In genomic region chr16:57568648-57569404, GRCm38 (mm10) we compare ENCODE assay signal across 21 mouse cellular contexts. TPM values are rescaled to one million over a fixed set of nuclear protein-coding genes. Genes with fewer than 3 reads are reported as not detected.
DNase-seq lines count a peak whose midpoint lies in the region; ATAC-seq and TF ChIP-seq lines count a peak whose summit lies in the region.
"Had no signal": no experiment of that assay in that cellular context is flagged by ENCODE, and none has a peak within 500 bp of the region (broad histone marks: within the 10 kb centered on the region; RNA-seq: fewer than 3 reads in every experiment).

No protein-coding gene starts in this region.

- TF ChIP-seq CTCF in lung, embryonic 14.5 days (IDR thresholded peaks at IDR 0.05; ENCODE audit: low read depth), result no peak
- TF ChIP-seq CTCF in Patski (IDR thresholded peaks at IDR 0.05), result no peak
- TF ChIP-seq CTCF in intestine, postnatal 0 days (IDR thresholded peaks at IDR 0.05; ENCODE audit: low read depth), result no peak
- no peak for TF ChIP-seq CTCF in gastrocnemius, adult 2 months (IDR thresholded peaks at IDR 0.05)

- H3K27me3 ChIP-seq in lung, embryonic 14.5 days (ENCODE audit: insufficient read depth, low read length), result no peaks in the 10 kb centered on the region
- H3K27me3 ChIP-seq in Patski, result no peaks in the 10 kb centered on the region
- H3K27me3 ChIP-seq in intestine, postnatal 0 days (replicated peaks; ENCODE audit: control insufficient read depth, insufficient read depth, low read length), result no peaks in the 10 kb centered on the region
- H3K27me3 ChIP-seq in stomach, embryonic 14.5 days (ENCODE audit: control insufficient read depth, insufficient read depth, low read length), result no peaks in the 10 kb centered on the region
- H3K27me3 ChIP-seq: midbrain, embryonic 12.5 days; neural tube, embryonic 12.5 days had no signal

- in situ Hi-C loops in Patski (cut with MboI; ENCODE audit: low pct_unique_long_range_greater_than_20kb), result loop anchor here (25.0 kb wide), 1 partner anchor 157 kb away; no protein-coding TSS in a partner anchor

- CTCF ChIA-PET in Patski (lab: Charles Lee), result interaction anchor here (0.9 to 1.4 kb wide), 4 partner anchors 17 to 326 kb away, joined by 3 read pairs; no protein-coding TSS in a partner anchor

- H3K4me2 ChIP-seq in lung, embryonic 14.5 days, result no peak overlapping the region
- H3K4me2 ChIP-seq in intestine, postnatal 0 days (replicated peaks; ENCODE audit: low read depth), result peak overlapping the region; percentile 39; the same call in 1 of the 2 replicates
- H3K4me2 ChIP-seq in stomach, embryonic 14.5 days (replicated peaks; ENCODE audit: low read depth, low read length), result no peak overlapping the region
- H3K4me2 ChIP-seq: heart, embryonic 11.5 days; midbrain, embryonic 12.5 days; neural tube, embryonic 12.5 days had no signal

- H3K4me1 ChIP-seq in lung, embryonic 14.5 days (ENCODE audit: insufficient read depth), result no peaks in the 10 kb centered on the region
- H3K4me1 ChIP-seq in intestine, postnatal 0 days (replicated peaks; ENCODE audit: control insufficient read depth, insufficient read depth, low read length), result peaks cover 8% of the 10 kb centered on the region; the same call in 1 of the 2 replicates
- H3K4me1 ChIP-seq in stomach, embryonic 14.5 days (ENCODE audit: control insufficient read depth, insufficient read depth, low read length), result 0 out of 2 replicates have a peak, but pooled peaks cover 3% of the 10 kb centered on the region
- H3K4me1 ChIP-seq: midbrain, embryonic 12.5 days; neural tube, embryonic 12.5 days had no signal

- DNase-seq in lung, embryonic 14.5 days, result peak; percentile 51
- no peak for DNase-seq in lung, postnatal 4 days
- no peak for DNase-seq in Patski (ENCODE audit: low read depth, low spot score)
- DNase-seq in gastrocnemius, adult 2 months, result no peak
- DNase-seq in thymus, postnatal 4 days, result no peak
- DNase-seq in spleen, postnatal 4 days (ENCODE audit: low spot score in 2 of 2), result no peak
- DNase-seq: adrenal gland, adult 2 months; cerebellum, adult 18-20 months; cerebellum, postnatal 14 days; forebrain, postnatal 0 days; kidney, adult 2 months; retina, postnatal 1 day; thymus, postnatal 14 days had no signal

- no peaks in the 10 kb centered on the region for H3K9me3 ChIP-seq in lung, embryonic 14.5 days (ENCODE audit: low read depth, low read length)
- no peaks in the 10 kb centered on the region for H3K9me3 ChIP-seq in intestine, postnatal 0 days (ENCODE audit: control insufficient read depth)
- no peaks in the 10 kb centered on the region for H3K9me3 ChIP-seq in stomach, embryonic 14.5 days (ENCODE audit: control insufficient read depth, low read depth, low read length)
- H3K9me3 ChIP-seq: midbrain, embryonic 12.5 days; neural tube, embryonic 12.5 days had no signal

- peaks cover 27% of the 10 kb centered on the region for H3K36me3 ChIP-seq in lung, embryonic 14.5 days (ENCODE audit: insufficient read depth)
- H3K36me3 ChIP-seq in intestine, postnatal 0 days (ENCODE audit: control insufficient read depth, insufficient read depth), result peaks cover 25% of the 10 kb centered on the region
- peaks cover 27% of the 10 kb centered on the region; the same call in 1 of the 2 replicates for H3K36me3 ChIP-seq in stomach, embryonic 14.5 days (ENCODE audit: control insufficient read depth, insufficient read depth, low read length)
- H3K36me3 ChIP-seq: midbrain, embryonic 12.5 days had no signal

- H3K27ac ChIP-seq in lung, embryonic 14.5 days (ENCODE audit: low read depth), result 0 out of 2 replicates have a peak overlapping the region, but pooled peaks have one; percentile 13
- H3K27ac ChIP-seq in intestine, postnatal 0 days (ENCODE audit: low read depth, low read length), result no peak overlapping the region; the same call in 1 of the 2 replicates
- H3K27ac ChIP-seq in stomach, embryonic 14.5 days (ENCODE audit: low read length), result no peak overlapping the region; the same call in 1 of the 2 replicates
- no peak overlapping the region for H3K27ac ChIP-seq in gastrocnemius, adult 2 months
- H3K27ac ChIP-seq: kidney, postnatal 0 days; midbrain, embryonic 12.5 days; neural tube, embryonic 12.5 days had no signal

- H3K4me3 ChIP-seq in lung, embryonic 14.5 days (ENCODE audit: low read depth, low read length), result no peak overlapping the region
- H3K4me3 ChIP-seq in intestine, postnatal 0 days (ENCODE audit: low read depth, low read length), result no peak overlapping the region
- H3K4me3 ChIP-seq in stomach, embryonic 14.5 days (ENCODE audit: low read depth, low read length), result no peak overlapping the region
- H3K4me3 ChIP-seq in gastrocnemius, adult 2 months, result no peak overlapping the region
- H3K4me3 ChIP-seq: midbrain, embryonic 12.5 days; neural tube, embryonic 12.5 days had no signal

- POLR2A ChIA-PET in Patski (lab: Charles Lee), result interaction anchor here (0.7 kb wide), 1 partner anchor 103 kb away, joined by 5 read pairs; no protein-coding TSS in a partner anchor

- H3K9ac ChIP-seq in lung, embryonic 14.5 days, result no peak overlapping the region
- H3K9ac ChIP-seq in intestine, postnatal 0 days (ENCODE audit: low read depth, low read length), result no peak overlapping the region
- H3K9ac ChIP-seq in stomach, embryonic 14.5 days (replicated peaks; ENCODE audit: low read depth, low read length), result no peak overlapping the region
- H3K9ac ChIP-seq: forebrain, postnatal 0 days; midbrain, embryonic 12.5 days; neural tube, embryonic 12.5 days had no signal

- intact Hi-C loops in gastrocnemius, adult 2 months (cut with DNase I), result no loop called here

- ATAC-seq in lung, embryonic 14.5 days (ENCODE audit: insufficient read depth), result peak; percentile 86
- peak; percentile 44 for ATAC-seq in Patski
- ATAC-seq in intestine, postnatal 0 days, result peak; percentile 96
- peak; percentile 81 for ATAC-seq in stomach, embryonic 14.5 days (ENCODE audit: insufficient number of reproducible peaks, insufficient read depth, low FRiP score, low read depth)
- ATAC-seq: CD4-positive, CD25-positive, alpha-beta regulatory T cell, adult 4 months; forebrain, postnatal 0 days; hindbrain, embryonic 16.5 days had no signal

- WGBS in lung, embryonic 14.5 days, result 46% methylated on average over 7 of the region's 7 CpGs
- WGBS in intestine, postnatal 0 days, result 38% methylated on average over 7 of the region's 7 CpGs
- 48% methylated on average over 7 of the region's 7 CpGs for WGBS in stomach, embryonic 14.5 days

RNA-seq across cellular contexts. Expression of gene Cmss1, which starts 37.8 kb away (rescaled TPM):
- 58.0 and 67.9 TPM in 2 replicates for polyA plus RNA-seq in lung, embryonic 14.5 days (2014; fragmentation: Nextera tagmentation; extraction: Ambion mirVana)
- polyA plus RNA-seq in Patski (2021), result 13.8 TPM
- polyA plus RNA-seq in intestine, postnatal 0 days (2015; fragmentation: Nextera tagmentation; extraction: Ambion mirVana), result 19.1 and 19.9 TPM in 2 replicates
- polyA plus RNA-seq in stomach, embryonic 14.5 days (2014; fragmentation: Nextera tagmentation; extraction: Ambion mirVana), result 50.4 and 55.8 TPM in 2 replicates
- total RNA-seq in gastrocnemius, adult 2 months (2021), result 10 to 100 TPM; 33.0 to 44.0 TPM

Comparison
In these comparisons a context has a peak if more than half of its experiments do, and no peak if none do; other contexts are left out.
1. ATAC-seq: peak in every context shown above with its lines; median percentile 96 in intestine, postnatal 0 days; 86 in lung, embryonic 14.5 days; 81 in stomach, embryonic 14.5 days; 44 in Patski.